Mouse (Mus musculus): ENCODE results near the gene Hnf4a. TPM values are rescaled to one million over a fixed set of nuclear protein-coding genes. Genes with fewer than 3 reads are reported as not detected.

Hnf4a gene
- polyA plus RNA-seq, 2 experiments = 11.6 to 22.9 TPM

DNA sequence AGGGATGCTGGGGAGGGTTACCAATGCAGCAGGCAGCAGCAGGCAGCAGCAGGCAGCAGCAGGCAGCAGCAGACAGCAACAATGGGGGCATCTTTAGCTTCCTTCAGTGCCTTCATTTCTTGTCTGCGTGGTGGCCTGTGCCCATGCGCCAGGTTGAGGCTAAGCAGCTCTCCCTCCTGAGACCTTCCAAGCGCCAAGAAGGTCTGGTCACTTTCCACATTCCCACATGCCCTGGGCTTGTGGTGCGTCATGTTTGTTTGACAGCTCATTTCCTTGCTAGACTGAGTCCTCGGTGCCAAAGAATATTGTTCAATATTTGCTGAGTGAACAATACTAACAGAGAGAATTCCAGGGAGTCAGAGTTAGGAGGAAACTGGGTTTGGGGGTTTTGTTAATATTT is 12.6 kb upstream of the Hnf4a start:
- Histone ChIP-seq H3K36me3 (replicated peaks; ENCODE audit: control insufficient read depth, insufficient read depth, low read depth) (no peaks in the 10 kb centered on the region), H3K9ac (replicated peaks) (no peak overlapping the region), H3K4me1 (replicated peaks; ENCODE audit: control insufficient read depth in 2 of 2, insufficient read depth in 2 of 2, low read length in 1 of 2) (no peaks in the 10 kb centered on the region), H3K27me3 (ENCODE audit: control insufficient read depth, insufficient read depth, low read length) (no peaks in the 10 kb centered on the region), H3K27ac (no peak overlapping the region), H3K4me2 (ENCODE audit: low read depth) (no peak overlapping the region), H3K9me3 (ENCODE audit: control insufficient read depth, low read length) (no peaks in the 10 kb centered on the region), H3K4me3 (ENCODE audit: insufficient read depth in 1 of 2, low read depth in 2 of 2, low read length in 2 of 2) (no peak overlapping the region)
- TF ChIP-seq EP300 (IDR thresholded peaks at IDR 0.05; ENCODE audit: low read depth) (no peak), CTCF (IDR thresholded peaks at IDR 0.05; ENCODE audit: low read depth) (no peak)
- 30% methylated on average over 5 of the region's 5 CpGs for WGBS (ENCODE audit: insufficient replicate concordance)
- ATAC-seq (ENCODE audit: insufficient read depth) = no peak
- no peak for DNase-seq (ENCODE audit: low read depth in 3 of 3, low spot score in 3 of 3)

DNA sequence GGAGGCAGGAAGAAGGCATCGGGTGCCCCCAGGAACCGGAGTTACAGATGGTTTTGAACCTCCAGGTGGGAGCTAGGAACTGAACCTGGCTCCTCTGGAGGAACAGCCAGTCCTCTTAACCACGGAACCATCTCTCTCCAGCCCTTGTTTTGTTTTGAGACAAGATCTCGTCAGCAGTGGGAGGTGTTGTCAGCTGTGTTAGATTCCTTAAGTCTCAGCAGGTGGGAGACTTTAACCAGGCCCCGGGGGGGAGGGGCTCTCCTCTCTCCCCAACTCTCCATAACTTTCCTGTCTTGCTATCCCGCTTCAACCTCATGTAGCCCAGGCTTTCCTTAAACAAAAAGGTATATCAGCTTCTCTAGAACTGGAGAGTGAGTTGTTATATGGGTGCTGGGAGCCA is 12.2 kb upstream of the Hnf4a start:
- Histone ChIP-seq H3K9ac (replicated peaks) (no peak overlapping the region), H3K27me3 (ENCODE audit: control insufficient read depth, insufficient read depth, low read length) (no peaks in the 10 kb centered on the region), H3K27ac (no peak overlapping the region), H3K9me3 (ENCODE audit: control insufficient read depth, low read length) (no peaks in the 10 kb centered on the region), H3K4me2 (ENCODE audit: low read depth) (no peak overlapping the region), H3K4me3 (ENCODE audit: insufficient read depth in 1 of 2, low read depth in 2 of 2, low read length in 2 of 2) (no peak overlapping the region), H3K36me3 (replicated peaks; ENCODE audit: control insufficient read depth, insufficient read depth, low read depth) (no peaks in the 10 kb centered on the region), H3K4me1 (replicated peaks; ENCODE audit: control insufficient read depth in 2 of 2, insufficient read depth in 2 of 2, low read length in 1 of 2) (no peaks in the 10 kb centered on the region)
- TF ChIP-seq CTCF (IDR thresholded peaks at IDR 0.05; ENCODE audit: low read depth) = no peak
- no peak for TF ChIP-seq EP300 (IDR thresholded peaks at IDR 0.05; ENCODE audit: low read depth)
- 25% methylated on average over 6 of the region's 6 CpGs for WGBS (ENCODE audit: insufficient replicate concordance)
- no peak for ATAC-seq (ENCODE audit: insufficient read depth)
- no peak for DNase-seq (ENCODE audit: low read depth in 3 of 3, low spot score in 3 of 3)

DNA sequence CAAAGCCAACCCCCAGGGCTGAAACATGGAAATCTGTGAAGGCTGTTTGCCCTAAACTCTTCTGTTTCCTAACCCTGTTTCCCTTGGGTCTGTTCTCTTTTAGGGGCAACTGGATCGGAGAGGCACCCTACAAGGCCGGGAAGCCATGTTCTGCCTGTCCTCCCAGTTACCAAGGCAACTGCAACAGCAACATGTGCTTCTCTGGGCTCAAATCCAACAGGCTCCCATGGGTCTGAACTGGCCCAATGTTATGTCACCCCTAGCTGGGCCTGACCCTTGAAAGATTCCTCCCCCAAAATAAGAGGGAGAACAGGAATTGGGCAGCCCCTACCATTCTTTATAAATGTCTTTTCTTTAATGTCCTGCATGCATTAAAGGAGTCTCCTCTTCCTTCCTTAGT is 4.4 kb upstream of the Hnf4a start:
- Histone ChIP-seq H3K36me3 (replicated peaks; ENCODE audit: control insufficient read depth, insufficient read depth, low read depth) (no peaks in the 10 kb centered on the region), H3K27me3 (ENCODE audit: control insufficient read depth, insufficient read depth, low read length) (no peaks in the 10 kb centered on the region), H3K9me3 (ENCODE audit: control insufficient read depth, low read length) (no peaks in the 10 kb centered on the region), H3K4me3 (ENCODE audit: insufficient read depth in 1 of 2, low read depth in 2 of 2, low read length in 2 of 2) (no peak overlapping the region), H3K4me2 (ENCODE audit: low read depth) (no peak overlapping the region), H3K9ac (replicated peaks) (no peak overlapping the region), H3K27ac (no peak overlapping the region), H3K4me1 (replicated peaks; ENCODE audit: control insufficient read depth in 2 of 2, insufficient read depth in 2 of 2, low read length in 1 of 2) (no peaks in the 10 kb centered on the region; a peak in 1 of 4 replicates)
- TF ChIP-seq CTCF (IDR thresholded peaks at IDR 0.05; ENCODE audit: low read depth) = no peak
- no peak for TF ChIP-seq EP300 (IDR thresholded peaks at IDR 0.05; ENCODE audit: low read depth)
- no peak for DNase-seq (ENCODE audit: low read depth in 3 of 3, low spot score in 3 of 3)
- no peak for ATAC-seq (ENCODE audit: insufficient read depth)
- WGBS (ENCODE audit: insufficient replicate concordance) = 56% methylated on average over 2 of the region's 2 CpGs

DNA sequence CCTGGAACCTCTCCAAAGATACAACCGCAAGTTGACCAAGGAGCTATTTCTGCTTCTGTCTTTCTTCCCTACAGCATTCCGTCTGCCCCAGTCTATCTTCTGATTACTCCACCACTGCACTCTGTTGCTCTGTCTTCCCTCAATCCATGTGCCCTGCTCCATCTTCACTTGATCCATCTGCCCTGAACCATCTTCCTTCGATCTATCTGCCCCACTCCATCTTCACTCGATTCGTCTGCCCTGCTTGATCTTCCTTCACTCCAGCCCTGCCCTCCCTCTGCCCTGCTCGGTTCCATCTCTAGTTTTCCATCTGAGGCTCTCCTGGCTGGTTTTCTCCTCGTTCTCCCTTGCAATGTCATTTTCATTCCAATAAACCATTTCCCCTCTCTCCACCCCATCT is 3.4 kb upstream of the Hnf4a start:
- H3K4me2 ChIP-seq (ENCODE audit: low read depth) = no peak overlapping the region
- H3K27me3 ChIP-seq (ENCODE audit: control insufficient read depth, insufficient read depth, low read length) = no peaks in the 10 kb centered on the region
- H3K4me1 ChIP-seq (replicated peaks; ENCODE audit: control insufficient read depth in 2 of 2, insufficient read depth in 2 of 2, low read length in 1 of 2) = no peaks in the 10 kb centered on the region; a peak in 1 of 4 replicates
- WGBS (ENCODE audit: insufficient replicate concordance) = 53% methylated on average over 7 of the region's 7 CpGs
- ATAC-seq (ENCODE audit: insufficient read depth) (no peak), DNase-seq (ENCODE audit: low read depth in 3 of 3, low spot score in 3 of 3) (no peak)
- TF ChIP-seq CTCF (IDR thresholded peaks at IDR 0.05; ENCODE audit: low read depth) (no peak), EP300 (IDR thresholded peaks at IDR 0.05; ENCODE audit: low read depth) (no peak)
- H3K36me3 ChIP-seq (replicated peaks; ENCODE audit: control insufficient read depth, insufficient read depth, low read depth) = no peaks in the 10 kb centered on the region
- H3K9me3 ChIP-seq (ENCODE audit: control insufficient read depth, low read length) = no peaks in the 10 kb centered on the region
- no peak overlapping the region for H3K27ac ChIP-seq
- H3K9ac ChIP-seq (replicated peaks) = no peak overlapping the region
- H3K4me3 ChIP-seq (ENCODE audit: insufficient read depth in 1 of 2, low read depth in 2 of 2, low read length in 2 of 2) = no peak overlapping the region

DNA sequence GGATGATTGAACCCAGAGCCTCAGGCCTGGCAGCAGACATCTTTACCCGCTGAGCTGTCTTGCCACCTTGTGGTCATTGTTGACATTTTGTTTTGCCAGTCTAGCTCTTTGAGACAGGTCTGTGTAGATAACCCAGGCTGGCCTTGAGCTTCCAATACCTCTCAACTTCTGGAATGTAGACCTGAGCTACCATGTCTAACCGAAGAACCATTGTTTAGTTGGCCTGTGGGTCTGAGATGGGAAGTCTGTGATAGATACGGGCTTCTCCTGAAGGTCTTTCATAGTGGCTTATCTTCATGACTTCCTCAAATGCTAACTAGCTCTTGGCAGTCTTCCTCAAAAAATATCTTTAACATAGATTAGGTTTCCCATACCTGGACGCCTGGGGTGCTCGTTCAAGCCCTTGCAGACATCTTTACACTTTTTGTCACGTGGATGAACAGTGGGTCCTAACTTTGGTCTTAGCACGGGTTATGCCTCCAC is 19.2 kb downstream of the Hnf4a start:
- WGBS (ENCODE audit: insufficient replicate concordance) = 40% methylated on average over 7 of the region's 7 CpGs
- no peak for TF ChIP-seq CTCF (IDR thresholded peaks at IDR 0.05; ENCODE audit: low read depth)
- TF ChIP-seq EP300 (IDR thresholded peaks at IDR 0.05; ENCODE audit: low read depth) = no peak
- Histone ChIP-seq H3K9me3 (ENCODE audit: control insufficient read depth, low read length) (no peaks in the 10 kb centered on the region), H3K4me3 (ENCODE audit: insufficient read depth in 1 of 2, low read depth in 2 of 2, low read length in 2 of 2) (no peak overlapping the region), H3K4me2 (ENCODE audit: low read depth) (no peak overlapping the region), H3K27ac (no peak overlapping the region), H3K4me1 (replicated peaks; ENCODE audit: control insufficient read depth in 2 of 2, insufficient read depth in 2 of 2, low read length in 1 of 2) (no peaks in the 10 kb centered on the region), H3K9ac (replicated peaks) (no peak overlapping the region), H3K36me3 (replicated peaks; ENCODE audit: control insufficient read depth, insufficient read depth, low read depth) (no peaks in the 10 kb centered on the region), H3K27me3 (ENCODE audit: control insufficient read depth, insufficient read depth, low read length) (no peaks in the 10 kb centered on the region)
- DNase-seq (ENCODE audit: low read depth in 3 of 3, low spot score in 3 of 3) (no peak), ATAC-seq (ENCODE audit: insufficient read depth) (no peak)
